Mouse (Mus musculus): ENCODE measurements at regions not wholly inside any gene's neighbourhood (a gene's known extent, or its start where the extent isn't known, plus 50 kb on each side); places are given as distances from the start of the nearest gene placed in this dataset.

- no peak for ATAC-seq
- WGBS, result 63% methylated on average over 2 of the region's 2 CpGs
- H3K27me3 ChIP-seq (replicated peaks; ENCODE audit: control insufficient read depth, insufficient read depth, low read length), result no peaks in the 10 kb centered on the region
- H3K36me3 ChIP-seq (ENCODE audit: control insufficient read depth, insufficient read depth), result no peaks in the 10 kb centered on the region
- no peak overlapping the region for H3K9ac ChIP-seq (ENCODE audit: low read depth, low read length)
- H3K4me1 ChIP-seq (replicated peaks; ENCODE audit: control insufficient read depth, insufficient read depth, low read length), result no peaks in the 10 kb centered on the region
- TF ChIP-seq CTCF (IDR thresholded peaks at IDR 0.05; ENCODE audit: low read depth), result no peak
- H3K9me3 ChIP-seq (ENCODE audit: control insufficient read depth), result no peaks in the 10 kb centered on the region
- no peak overlapping the region for H3K4me3 ChIP-seq (ENCODE audit: low read depth, low read length)
- H3K4me2 ChIP-seq (replicated peaks; ENCODE audit: low read depth), result no peak overlapping the region
- no peak overlapping the region for H3K27ac ChIP-seq (ENCODE audit: low read depth, low read length)
Measured at GRCm38 (mm10) chr10:37841842-37842241, 703.1 kb upstream of the Marcks start.

GRCm38 (mm10) chr10:37837721-37838120, 699.0 kb upstream of the Marcks start:
- Histone ChIP-seq H3K4me2 (replicated peaks; ENCODE audit: low read depth) (no peak overlapping the region), H3K4me3 (ENCODE audit: low read depth, low read length) (no peak overlapping the region), H3K36me3 (ENCODE audit: control insufficient read depth, insufficient read depth) (no peaks in the 10 kb centered on the region), H3K4me1 (replicated peaks; ENCODE audit: control insufficient read depth, insufficient read depth, low read length) (no peaks in the 10 kb centered on the region), H3K9ac (ENCODE audit: low read depth, low read length) (no peak overlapping the region), H3K27me3 (replicated peaks; ENCODE audit: control insufficient read depth, insufficient read depth, low read length) (no peaks in the 10 kb centered on the region), H3K27ac (ENCODE audit: low read depth, low read length) (no peak overlapping the region), H3K9me3 (ENCODE audit: control insufficient read depth) (no peaks in the 10 kb centered on the region)
- ATAC-seq, result no peak
- no peak for TF ChIP-seq CTCF (IDR thresholded peaks at IDR 0.05; ENCODE audit: low read depth)
- 73% methylated on average over 2 of the region's 2 CpGs for WGBS

- H3K4me2 ChIP-seq (replicated peaks; ENCODE audit: low read depth), result no peak overlapping the region
- H3K27me3 ChIP-seq (replicated peaks; ENCODE audit: control insufficient read depth, insufficient read depth, low read length), result no peaks in the 10 kb centered on the region
- no peak overlapping the region for H3K9ac ChIP-seq (ENCODE audit: low read depth, low read length)
- H3K4me1 ChIP-seq (replicated peaks; ENCODE audit: control insufficient read depth, insufficient read depth, low read length), result no peaks in the 10 kb centered on the region
- no peak for ATAC-seq
- no peaks in the 10 kb centered on the region for H3K36me3 ChIP-seq (ENCODE audit: control insufficient read depth, insufficient read depth)
- H3K4me3 ChIP-seq (ENCODE audit: low read depth, low read length), result no peak overlapping the region
- no peak overlapping the region for H3K27ac ChIP-seq (ENCODE audit: low read depth, low read length)
- WGBS, result 79% methylated on average over 2 of the region's 2 CpGs
- TF ChIP-seq CTCF (IDR thresholded peaks at IDR 0.05; ENCODE audit: low read depth), result no peak
- no peaks in the 10 kb centered on the region for H3K9me3 ChIP-seq (ENCODE audit: control insufficient read depth)
Measured at GRCm38 (mm10) chr10:37813026-37813425, 674.3 kb upstream of the Marcks start.

GRCm38 (mm10) chr10:37812405-37812851, 673.7 kb upstream of the Marcks start:
- 37% methylated on average over 3 of the region's 3 CpGs for WGBS
- Histone ChIP-seq H3K4me2 (replicated peaks; ENCODE audit: low read depth) (no peak overlapping the region), H3K36me3 (ENCODE audit: control insufficient read depth, insufficient read depth) (no peaks in the 10 kb centered on the region), H3K27me3 (replicated peaks; ENCODE audit: control insufficient read depth, insufficient read depth, low read length) (no peaks in the 10 kb centered on the region), H3K9ac (ENCODE audit: low read depth, low read length) (no peak overlapping the region), H3K9me3 (ENCODE audit: control insufficient read depth) (no peaks in the 10 kb centered on the region), H3K27ac (ENCODE audit: low read depth, low read length) (no peak overlapping the region), H3K4me1 (replicated peaks; ENCODE audit: control insufficient read depth, insufficient read depth, low read length) (no peaks in the 10 kb centered on the region), H3K4me3 (ENCODE audit: low read depth, low read length) (no peak overlapping the region)
- no peak for TF ChIP-seq CTCF (IDR thresholded peaks at IDR 0.05; ENCODE audit: low read depth)
- ATAC-seq, result no peak

- H3K27me3 ChIP-seq (replicated peaks; ENCODE audit: control insufficient read depth, insufficient read depth, low read length), result no peaks in the 10 kb centered on the region
- WGBS, result 83% methylated on average over 5 of the region's 5 CpGs
- H3K4me1 ChIP-seq (replicated peaks; ENCODE audit: control insufficient read depth, insufficient read depth, low read length), result no peaks in the 10 kb centered on the region
- no peak overlapping the region for H3K4me3 ChIP-seq (ENCODE audit: low read depth, low read length)
- no peaks in the 10 kb centered on the region for H3K9me3 ChIP-seq (ENCODE audit: control insufficient read depth)
- no peak overlapping the region for H3K9ac ChIP-seq (ENCODE audit: low read depth, low read length)
- ATAC-seq, result no peak
- H3K36me3 ChIP-seq (ENCODE audit: control insufficient read depth, insufficient read depth), result no peaks in the 10 kb centered on the region
- no peak overlapping the region for H3K27ac ChIP-seq (ENCODE audit: low read depth, low read length)
- no peak for TF ChIP-seq CTCF (IDR thresholded peaks at IDR 0.05; ENCODE audit: low read depth)
- H3K4me2 ChIP-seq (replicated peaks; ENCODE audit: low read depth), result no peak overlapping the region
Measured at GRCm38 (mm10) chr10:37811789-37812188, 673.1 kb upstream of the Marcks start.

GRCm38 (mm10) chr10:37803225-37803805, 664.6 kb upstream of the Marcks start:
- ATAC-seq, result no peak
- Histone ChIP-seq H3K9ac (ENCODE audit: low read depth, low read length) (no peak overlapping the region), H3K4me3 (ENCODE audit: low read depth, low read length) (no peak overlapping the region), H3K27ac (ENCODE audit: low read depth, low read length) (no peak overlapping the region), H3K4me1 (replicated peaks; ENCODE audit: control insufficient read depth, insufficient read depth, low read length) (no peaks in the 10 kb centered on the region), H3K36me3 (ENCODE audit: control insufficient read depth, insufficient read depth) (no peaks in the 10 kb centered on the region), H3K9me3 (ENCODE audit: control insufficient read depth) (no peaks in the 10 kb centered on the region), H3K27me3 (replicated peaks; ENCODE audit: control insufficient read depth, insufficient read depth, low read length) (no peaks in the 10 kb centered on the region), H3K4me2 (replicated peaks; ENCODE audit: low read depth) (no peak overlapping the region)
- WGBS, result 82% methylated on average over 4 of the region's 4 CpGs
- no peak for TF ChIP-seq CTCF (IDR thresholded peaks at IDR 0.05; ENCODE audit: low read depth)

- H3K36me3 ChIP-seq (ENCODE audit: control insufficient read depth, insufficient read depth), result no peaks in the 10 kb centered on the region
- no peaks in the 10 kb centered on the region for H3K4me1 ChIP-seq (replicated peaks; ENCODE audit: control insufficient read depth, insufficient read depth, low read length)
- WGBS, result 71% methylated on average over 2 of the region's 2 CpGs
- TF ChIP-seq CTCF (IDR thresholded peaks at IDR 0.05; ENCODE audit: low read depth), result no peak
- H3K27ac ChIP-seq (ENCODE audit: low read depth, low read length), result no peak overlapping the region
- no peaks in the 10 kb centered on the region for H3K9me3 ChIP-seq (ENCODE audit: control insufficient read depth)
- H3K4me2 ChIP-seq (replicated peaks; ENCODE audit: low read depth), result no peak overlapping the region
- ATAC-seq, result no peak
- H3K9ac ChIP-seq (ENCODE audit: low read depth, low read length), result no peak overlapping the region
- no peaks in the 10 kb centered on the region for H3K27me3 ChIP-seq (replicated peaks; ENCODE audit: control insufficient read depth, insufficient read depth, low read length)
- no peak overlapping the region for H3K4me3 ChIP-seq (ENCODE audit: low read depth, low read length)
Measured at GRCm38 (mm10) chr10:37799397-37799796, 660.7 kb upstream of the Marcks start.
